Mouse (Mus musculus): ENCODE results near the gene Ovol2. TPM values are rescaled to one million over a fixed set of nuclear protein-coding genes. Genes with fewer than 3 reads are reported as not detected.
"Not testable (repeated sequence)": the region's sequence is repeated elsewhere in the genome, so short reads cannot be mapped to it uniquely, and the experiment has no call there.

Gene Ovol2
- total RNA-seq (2014; fragmentation: Nextera tagmentation) (not detected in 2 replicates), total RNA-seq (2017) (not detected in 2 replicates)

GRCm38 (mm10) chr2:144331401-144332302 lies at the start of gene Ovol2:
Gene Ovol2, minus strand, starts transcription at chr2:144332146.
- ATAC-seq (replicated peaks; ENCODE audit: low FRiP score, low TSS enrichment, poor library complexity, severe bottlenecking): peak; percentile 18; the same call in 1 of the 2 replicates

- ATAC-seq (replicated peaks; ENCODE audit: low FRiP score, low TSS enrichment, poor library complexity, severe bottlenecking): no peak
Observed at GRCm38 (mm10) chr2:144381741-144382140, 49.8 kb upstream of the Ovol2 start.

- no peak for ATAC-seq (replicated peaks; ENCODE audit: low FRiP score, low TSS enrichment, poor library complexity, severe bottlenecking)
Observed at GRCm38 (mm10) chr2:144381293-144381692, 49.3 kb upstream of the Ovol2 start.

- no peak for ATAC-seq (replicated peaks; ENCODE audit: low FRiP score, low TSS enrichment, poor library complexity, severe bottlenecking)
Observed at GRCm38 (mm10) chr2:144375063-144375703, 43.2 kb upstream of the Ovol2 start.

GRCm38 (mm10) chr2:144373063-144373462 lies 41.1 kb upstream of the Ovol2 start:
- no peak for ATAC-seq (replicated peaks; ENCODE audit: low FRiP score, low TSS enrichment, poor library complexity, severe bottlenecking)

- ATAC-seq (replicated peaks; ENCODE audit: low FRiP score, low TSS enrichment, poor library complexity, severe bottlenecking): no peak
Observed at GRCm38 (mm10) chr2:144371566-144371965, 39.6 kb upstream of the Ovol2 start.

- ATAC-seq (replicated peaks; ENCODE audit: low FRiP score, low TSS enrichment, poor library complexity, severe bottlenecking): no peak
Observed at GRCm38 (mm10) chr2:144369511-144369910, 37.6 kb upstream of the Ovol2 start.

GRCm38 (mm10) chr2:144369020-144369421 lies 37.1 kb upstream of the Ovol2 start:
- ATAC-seq (replicated peaks; ENCODE audit: low FRiP score, low TSS enrichment, poor library complexity, severe bottlenecking): peak; percentile 81

- ATAC-seq (replicated peaks; ENCODE audit: low FRiP score, low TSS enrichment, poor library complexity, severe bottlenecking): peak; percentile 98
Observed at GRCm38 (mm10) chr2:144368400-144369019, 36.6 kb upstream of the Ovol2 start, which contains the start of the genes Kat14 and Pet117. Gene Kat14, plus strand, starts transcription at chr2:144368983. Gene Pet117, plus strand, starts transcription at chr2:144368996.

- ATAC-seq (replicated peaks; ENCODE audit: low FRiP score, low TSS enrichment, poor library complexity, severe bottlenecking): no peak
Observed at GRCm38 (mm10) chr2:144352843-144353242, 20.9 kb upstream of the Ovol2 start.

- ATAC-seq (replicated peaks; ENCODE audit: low FRiP score, low TSS enrichment, poor library complexity, severe bottlenecking): peak; percentile 75
Observed at GRCm38 (mm10) chr2:144348525-144348924, 16.6 kb upstream of the Ovol2 start.

- no peak for ATAC-seq (replicated peaks; ENCODE audit: low FRiP score, low TSS enrichment, poor library complexity, severe bottlenecking)
Observed at GRCm38 (mm10) chr2:144343158-144343557, 11.2 kb upstream of the Ovol2 start.

- ATAC-seq (replicated peaks; ENCODE audit: low FRiP score, low TSS enrichment, poor library complexity, severe bottlenecking): not testable (repeated sequence)
Observed at GRCm38 (mm10) chr2:144338149-144338548, 6.2 kb upstream of the Ovol2 start.

GRCm38 (mm10) chr2:144337701-144338100 lies 5.8 kb upstream of the Ovol2 start:
- no peak for ATAC-seq (replicated peaks; ENCODE audit: low FRiP score, low TSS enrichment, poor library complexity, severe bottlenecking)

- ATAC-seq (replicated peaks; ENCODE audit: low FRiP score, low TSS enrichment, poor library complexity, severe bottlenecking): no peak
Observed at GRCm38 (mm10) chr2:144337230-144337629, 5.3 kb upstream of the Ovol2 start.

- ATAC-seq (replicated peaks; ENCODE audit: low FRiP score, low TSS enrichment, poor library complexity, severe bottlenecking): 0 out of 2 replicates have a peak, but pooled peaks have one; percentile 27
Observed at GRCm38 (mm10) chr2:144333138-144333842, 1.3 kb upstream of the Ovol2 start.

- no peak for ATAC-seq (replicated peaks; ENCODE audit: low FRiP score, low TSS enrichment, poor library complexity, severe bottlenecking)
Observed at GRCm38 (mm10) chr2:144332486-144332885, 540 bp upstream of the Ovol2 start.

GRCm38 (mm10) chr2:144330960-144331371 lies 980 bp downstream of the Ovol2 start:
- ATAC-seq (replicated peaks; ENCODE audit: low FRiP score, low TSS enrichment, poor library complexity, severe bottlenecking): peak; percentile 36; the same call in 1 of the 2 replicates

GRCm38 (mm10) chr2:144330352-144330959 lies 1.5 kb downstream of the Ovol2 start:
- no peak for ATAC-seq (replicated peaks; ENCODE audit: low FRiP score, low TSS enrichment, poor library complexity, severe bottlenecking)
